Mouse (Mus musculus) forebrain, embryonic 11.5 days (tissue): ENCODE measurements around the gene BC030867. TPM values are rescaled to one million over a fixed set of nuclear protein-coding genes. Genes with fewer than 3 reads are reported as not detected.
"Not testable (repeated sequence)": the region's sequence is repeated elsewhere in the genome, so short reads cannot be mapped to it uniquely, and the experiment has no call there.

Experiments
- ATAC-seq: fragments of 200-750 bp; cut with Nextera tagmentation; replicated peaks from 2 replicates; pipeline ENCODE4 v1.8.0; 2017; ENCODE audit warnings: moderate TSS enrichment; ENCODE audit not compliant: low FRiP score
- DNase-seq: peaks from one replicate; pipeline ENCODE4 v3.0.0-alpha.2; 2017; ENCODE audit warnings: low spot score
- H3K27ac ChIP-seq: fragments of 300-500 bp; sonication (generic); 2 replicates; pipeline ENCODE4 v1.5.1; 2014; ENCODE audit warnings: low read depth, low read length
- H3K27me3 ChIP-seq: fragments of 300-500 bp; sonication (generic); 2 replicates; pipeline ENCODE4 v1.6.1; 2014; ENCODE audit warnings: mild to moderate bottlenecking, low read length, mixed read lengths; ENCODE audit not compliant: control insufficient read depth, insufficient read depth
- H3K36me3 ChIP-seq: fragments of 300-500 bp; sonication (generic); 2 replicates; pipeline ENCODE4 v1.6.1; 2014; ENCODE audit warnings: mild to moderate bottlenecking, low read length, moderate library complexity, mixed read lengths; ENCODE audit not compliant: control insufficient read depth, insufficient read depth
- H3K4me1 ChIP-seq: fragments of 300-500 bp; sonication (generic); replicated peaks from 2 replicates; pipeline ENCODE4 v1.6.1; 2014; ENCODE audit warnings: low read length, mixed read lengths; ENCODE audit not compliant: control insufficient read depth, insufficient read depth
- H3K4me2 ChIP-seq: fragments of 300-500 bp; sonication (generic); 2 replicates; pipeline ENCODE4 v1.6.1; 2014; ENCODE audit warnings: low read depth, mild to moderate bottlenecking, low read length, moderate library complexity, mixed read lengths; ENCODE audit not compliant: severe bottlenecking
- H3K4me3 ChIP-seq: fragments of 300-500 bp; sonication (generic); 2 replicates; pipeline ENCODE4 v1.5.1; 2014; ENCODE audit warnings: low read depth, low read length
- H3K9ac ChIP-seq: fragments of 300-500 bp; sonication (generic); 2 replicates; pipeline ENCODE4 v1.6.1; 2014; ENCODE audit warnings: low read length
- H3K9me3 ChIP-seq: fragments of 300-500 bp; sonication (generic); 2 replicates; pipeline ENCODE4 v1.6.1; 2016; ENCODE audit warnings: low read length, mixed read lengths; ENCODE audit not compliant: control insufficient read depth
- WGBS: fragments of 180-500 bp; shearing (Covaris S2); extraction: QIAGEN DNeasy Blood & Tissue Kit; methylation state at CpG from one replicate; pipeline ENCODE4 v1.1.7; 2014; 5-methylcytosine and 5-hydroxymethylcytosine counted together
- polyA plus RNA-seq: library from polyadenylated mRNA; unstranded; fragments of >200 nt; fragmentation: Nextera tagmentation; extraction: Ambion mirVana; gene quantifications from 2 replicates; pipeline ENCODE4 v1.2.1, GENCODE M21; 2014

The BC030867 gene
- polyA plus RNA-seq, 1 experiment from 2014 or later, result 23.5 TPM

GRCm38 (mm10) chr11:102268520-102269244 lies 20.0 kb downstream of the BC030867 start, which contains the start of gene Asb16:
Gene Asb16, plus strand, starts transcription at chr11:102268743.
- no peaks in the 10 kb centered on the region for H3K36me3 ChIP-seq
- no peak within 1 kb of the TSS for H3K4me3 ChIP-seq
- no peaks in the 10 kb centered on the region for H3K9me3 ChIP-seq
- H3K4me1 ChIP-seq, result 0 out of 2 replicates have a peak, but pooled peaks cover 2% of the 10 kb centered on the region
- H3K27ac ChIP-seq, result no peak within 1 kb of the TSS
- no peak within 1 kb of the TSS for H3K4me2 ChIP-seq
- no peak within 1 kb of the TSS for H3K9ac ChIP-seq
- DNase-seq (no peak), ATAC-seq (no peak)
- 90% methylated on average over 12 of the region's 12 CpGs for WGBS
- H3K27me3 ChIP-seq, result no peaks in the 10 kb centered on the region

DNA sequence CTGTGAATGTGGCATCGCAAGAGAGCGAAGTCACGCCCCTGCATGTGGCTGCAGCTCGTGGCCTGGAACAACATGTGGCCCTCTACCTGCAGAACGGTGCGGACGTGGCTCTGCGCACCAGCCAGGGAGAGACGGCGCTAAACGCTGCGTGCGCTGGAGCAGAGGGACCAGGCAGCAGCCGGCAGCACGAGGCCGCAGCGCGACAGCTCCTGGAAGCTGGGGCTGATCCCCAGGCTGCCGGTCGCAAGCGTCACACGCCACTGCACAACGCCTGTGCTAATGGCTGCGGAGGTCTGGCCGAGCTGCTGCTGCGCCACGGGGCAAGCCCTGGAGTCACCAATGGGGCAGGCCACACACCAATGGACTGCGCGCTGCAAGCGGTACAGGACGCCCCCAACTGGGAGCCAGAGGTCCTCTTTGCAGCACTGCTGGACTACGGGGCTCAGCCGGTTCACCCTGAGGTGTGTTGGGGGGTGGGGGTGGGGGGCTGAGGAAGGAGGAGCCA lies 27.8 kb downstream of the BC030867 start:
- Histone ChIP-seq H3K4me3 (peak overlapping the region; percentile 23), H3K27me3 (peaks cover 7% of the 10 kb centered on the region; the same call in 1 of the 2 replicates), H3K9ac (peak overlapping the region; percentile 48), H3K4me1 (peaks cover 5% of the 10 kb centered on the region; the same call in 1 of the 2 replicates), H3K9me3 (no peaks in the 10 kb centered on the region), H3K4me2 (peak overlapping the region; percentile 63), H3K27ac (no peak overlapping the region), H3K36me3 (no peaks in the 10 kb centered on the region)
- WGBS, result 1% methylated on average over 33 of the region's 33 CpGs
- DNase-seq (peak; percentile 79), ATAC-seq (peak; percentile 53; the same call in 1 of the 2 replicates)

GRCm38 (mm10) chr11:102277754-102278153 lies 29.1 kb downstream of the BC030867 start:
- Histone ChIP-seq H3K9me3 (no peaks in the 10 kb centered on the region), H3K9ac (no peak overlapping the region), H3K27ac (no peak overlapping the region), H3K36me3 (no peaks in the 10 kb centered on the region), H3K4me1 (peaks cover 5% of the 10 kb centered on the region; the same call in 1 of the 2 replicates), H3K4me3 (no peak overlapping the region), H3K27me3 (peaks cover 7% of the 10 kb centered on the region; the same call in 1 of the 2 replicates), H3K4me2 (no peak overlapping the region)
- DNase-seq, result no peak
- WGBS, result 55% methylated on average over 10 of the region's 12 CpGs
- no peak for ATAC-seq

DNA sequence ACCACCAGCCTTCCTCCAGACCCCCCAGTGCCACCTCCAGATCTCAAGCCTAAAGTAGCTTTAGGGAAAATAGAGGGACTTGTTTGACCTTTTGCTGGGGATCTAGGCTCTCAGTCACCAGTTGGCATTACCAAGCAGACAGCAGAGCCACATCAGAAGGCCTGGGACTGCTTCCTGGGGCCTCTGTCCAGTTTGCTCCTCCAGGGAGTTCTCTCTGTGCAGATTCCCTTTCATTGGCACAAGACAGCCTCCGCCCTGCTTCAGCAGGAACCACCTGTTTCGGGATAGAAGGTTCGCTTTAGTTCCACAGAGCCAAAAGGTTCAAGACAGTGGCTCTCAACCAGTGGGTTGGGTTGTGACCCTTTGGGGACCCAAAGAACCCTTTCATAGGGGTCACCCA lies 30.9 kb downstream of the BC030867 start:
- Histone ChIP-seq H3K9ac (no peak overlapping the region), H3K36me3 (no peaks in the 10 kb centered on the region), H3K4me3 (no peak overlapping the region), H3K27ac (no peak overlapping the region), H3K4me1 (peaks cover 5% of the 10 kb centered on the region; the same call in 1 of the 2 replicates), H3K27me3 (peaks cover 7% of the 10 kb centered on the region; the same call in 1 of the 2 replicates), H3K4me2 (no peak overlapping the region), H3K9me3 (no peaks in the 10 kb centered on the region)
- ATAC-seq (no peak), DNase-seq (no peak)
- 87% methylated on average over 3 of the region's 3 CpGs for WGBS

GRCm38 (mm10) chr11:102280267-102280666 lies 31.6 kb downstream of the BC030867 start:
- H3K9me3 ChIP-seq, H3K4me2 ChIP-seq, H3K36me3 ChIP-seq, H3K27me3 ChIP-seq, H3K4me1 ChIP-seq, H3K9ac ChIP-seq, DNase-seq, ATAC-seq, H3K4me3 ChIP-seq, H3K27ac ChIP-seq: not testable (repeated sequence)
- WGBS, result 71% methylated on average over 6 of the region's 6 CpGs

GRCm38 (mm10) chr11:102283922-102284321 lies 35.2 kb downstream of the BC030867 start:
- Histone ChIP-seq H3K36me3 (no peaks in the 10 kb centered on the region), H3K4me3 (no peak overlapping the region), H3K4me2 (no peak overlapping the region), H3K9me3 (no peaks in the 10 kb centered on the region), H3K9ac (no peak overlapping the region), H3K27me3 (no peaks in the 10 kb centered on the region), H3K27ac (no peak overlapping the region), H3K4me1 (0 out of 2 replicates have a peak, but pooled peaks cover 2% of the 10 kb centered on the region)
- DNase-seq, result no peak
- ATAC-seq, result no peak
- WGBS, result 89% methylated on average over 6 of the region's 6 CpGs

- no peaks in the 10 kb centered on the region for H3K27me3 ChIP-seq
- DNase-seq (peak; percentile 97), ATAC-seq (peak; percentile 88)
- H3K9me3 ChIP-seq, result no peaks in the 10 kb centered on the region
- H3K36me3 ChIP-seq, result no peaks in the 10 kb centered on the region
- H3K4me1 ChIP-seq, result 0 out of 2 replicates have a peak, but pooled peaks cover 2% of the 10 kb centered on the region
- peak within 1 kb of the TSS; percentile 69 for H3K4me3 ChIP-seq
- H3K9ac ChIP-seq, result peak within 1 kb of the TSS; percentile 79
- peak within 1 kb of the TSS; percentile 70 for H3K4me2 ChIP-seq
- peak within 1 kb of the TSS; percentile 18; the same call in 1 of the 2 replicates for H3K27ac ChIP-seq
- under 1% methylated on average over 31 of the region's 32 CpGs for WGBS
Observed at GRCm38 (mm10) chr11:102284501-102285094, 35.9 kb downstream of the BC030867 start, which contains the start of gene Tmub2. Gene Tmub2, plus strand, starts transcription at chr11:102284931.

DNA sequence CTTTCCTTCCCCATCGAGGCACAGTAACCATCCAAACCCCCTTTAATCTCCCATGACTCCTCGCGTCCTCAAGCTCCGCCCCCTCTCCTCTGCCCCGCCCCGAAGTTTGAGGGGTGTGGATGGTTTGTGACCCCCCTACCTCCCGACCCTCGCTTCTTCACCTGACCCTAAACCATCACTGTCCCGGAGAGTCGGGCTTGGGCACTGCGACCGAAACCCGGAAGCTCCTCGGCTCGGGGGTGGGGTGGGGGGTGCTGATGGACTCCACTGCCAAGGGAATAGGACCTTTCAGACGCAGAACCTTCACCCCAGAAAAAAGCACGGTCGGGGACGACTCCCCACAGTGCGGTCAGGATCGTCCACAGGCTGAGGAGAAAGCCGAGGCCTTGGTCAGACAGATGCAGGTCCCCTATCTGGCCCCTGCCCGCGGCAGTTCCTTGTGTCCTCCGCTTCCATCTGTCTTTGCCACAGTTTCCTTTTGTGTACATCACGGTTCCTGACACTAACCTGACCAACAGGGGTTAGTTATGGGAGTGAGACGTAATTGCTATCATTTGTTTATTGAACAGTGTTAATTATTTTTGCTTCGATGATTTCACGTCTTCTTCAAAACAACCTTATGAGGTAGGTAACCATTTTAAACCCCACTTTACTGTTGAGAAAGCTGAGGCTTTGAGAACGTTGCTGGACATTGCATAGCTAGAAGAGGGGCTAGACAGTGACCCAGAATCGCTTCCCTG lies 36.6 kb downstream of the BC030867 start:
- WGBS, result 6% methylated on average over 31 of the region's 31 CpGs
- DNase-seq (no peak), ATAC-seq (peak; percentile 64)
- H3K4me2 ChIP-seq, result peak overlapping the region; percentile 70
- H3K4me3 ChIP-seq, result peak overlapping the region; percentile 69
- H3K9ac ChIP-seq, result peak overlapping the region; percentile 79
- no peaks in the 10 kb centered on the region for H3K27me3 ChIP-seq
- H3K9me3 ChIP-seq, result no peaks in the 10 kb centered on the region
- H3K4me1 ChIP-seq, result 0 out of 2 replicates have a peak, but pooled peaks cover 2% of the 10 kb centered on the region
- peak overlapping the region; percentile 18; the same call in 1 of the 2 replicates for H3K27ac ChIP-seq
- H3K36me3 ChIP-seq, result peaks cover under 1% of the 10 kb centered on the region; the same call in 1 of the 2 replicates
